Mouse (Mus musculus) spleen, postnatal 14 days (tissue): Measurements from ENCODE around the gene Zfp112.
A peak's percentile ranks its signal among the peaks of the same experiment; 100 is the strongest.
"Not testable (repeated sequence)": the region's sequence is repeated elsewhere in the genome, so short reads cannot be mapped to it uniquely, and the experiment has no call there.

Experiments
- DNase-seq, 2 experiments: peaks; one replicate each; pipeline ENCODE4 v3.0.0; 2021 to 2022; ENCODE audit warnings: low spot score in 2 of 2

Zfp112 gene

GRCm38 (mm10) chr7:24112156-24112856 lies at the start of gene Zfp112:
Gene Zfp112, plus strand, starts transcription at chr7:24112314.
- DNase-seq = no peak

DNA sequence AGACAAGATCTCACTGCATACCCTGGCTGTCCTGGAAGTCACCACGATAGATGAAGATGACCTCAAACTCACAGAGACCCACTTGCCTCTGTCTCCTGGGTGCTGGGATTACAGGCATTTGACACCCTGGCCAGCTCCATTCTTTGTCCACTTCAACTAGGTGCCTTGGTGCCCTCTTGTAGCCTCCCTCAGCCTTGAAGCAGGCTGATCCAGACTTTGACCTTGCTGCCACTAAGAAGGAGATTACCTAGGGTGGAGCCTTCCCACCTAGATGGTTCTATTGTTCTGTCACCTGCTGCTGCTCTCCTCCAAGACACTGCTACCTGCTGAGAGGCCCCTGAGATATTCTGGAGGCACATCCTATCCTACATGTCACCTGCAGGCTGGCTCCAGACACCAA lies 37.7 kb upstream of the Zfp112 start:
- not testable (repeated sequence) for DNase-seq

- peak; percentile 77 to 87 for DNase-seq
Observed at GRCm38 (mm10) chr7:24081634-24082431, 30.3 kb upstream of the Zfp112 start, which contains the start of gene Zfp180. Gene Zfp180, plus strand, starts transcription at chr7:24081924.

- no peak for DNase-seq
Observed at GRCm38 (mm10) chr7:24082457-24083235, 29.5 kb upstream of the Zfp112 start.

GRCm38 (mm10) chr7:24086871-24087270 lies 25.2 kb upstream of the Zfp112 start:
- DNase-seq = no peak

GRCm38 (mm10) chr7:24087485-24088125 lies 24.5 kb upstream of the Zfp112 start:
- DNase-seq = no peak

DNA sequence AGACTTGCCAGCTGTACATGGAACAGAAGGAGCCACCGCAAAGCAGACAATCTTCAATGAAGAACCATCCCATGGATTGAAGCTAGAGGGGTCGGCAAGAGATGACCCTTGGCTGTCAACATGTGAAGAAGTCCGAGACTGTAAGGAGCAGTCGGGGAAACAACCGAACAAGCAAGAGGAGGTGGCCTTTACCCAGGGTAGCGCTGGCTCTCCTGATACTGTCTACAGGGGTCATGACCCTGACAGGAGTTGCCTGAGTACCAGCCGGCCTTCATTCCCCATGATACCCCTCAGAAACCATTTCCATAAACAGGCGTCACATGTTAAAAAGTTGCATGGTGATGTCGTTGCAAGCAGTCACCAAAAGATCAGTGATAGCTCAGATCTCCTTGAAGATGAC lies 7.7 kb upstream of the Zfp112 start:
- no peak for DNase-seq

DNA sequence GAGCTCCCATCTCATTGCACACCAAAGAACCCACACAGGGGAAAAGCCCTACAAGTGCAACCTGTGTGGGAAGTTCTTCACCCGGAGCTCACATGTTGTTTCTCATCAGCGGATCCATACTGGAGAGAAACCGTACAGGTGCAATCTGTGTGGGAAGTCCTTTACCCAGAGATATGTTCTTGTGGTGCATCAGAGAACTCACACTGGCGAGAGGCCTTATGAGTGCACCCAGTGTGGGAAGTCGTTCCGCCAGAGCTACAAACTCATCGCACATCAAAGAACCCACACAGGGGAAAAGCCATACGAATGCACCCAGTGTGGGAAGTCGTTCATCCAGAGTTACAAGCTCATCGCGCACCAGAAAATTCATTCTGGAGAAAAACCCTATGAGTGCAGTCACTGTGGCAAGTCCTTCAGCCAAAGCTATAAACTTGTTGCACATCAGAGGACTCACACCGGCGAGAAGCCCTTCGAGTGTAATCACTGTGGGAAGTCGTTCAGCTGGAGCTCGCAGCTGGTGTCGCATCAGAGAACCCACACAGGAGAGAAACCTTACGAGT lies 6.9 kb upstream of the Zfp112 start:
- DNase-seq = no peak

DNA sequence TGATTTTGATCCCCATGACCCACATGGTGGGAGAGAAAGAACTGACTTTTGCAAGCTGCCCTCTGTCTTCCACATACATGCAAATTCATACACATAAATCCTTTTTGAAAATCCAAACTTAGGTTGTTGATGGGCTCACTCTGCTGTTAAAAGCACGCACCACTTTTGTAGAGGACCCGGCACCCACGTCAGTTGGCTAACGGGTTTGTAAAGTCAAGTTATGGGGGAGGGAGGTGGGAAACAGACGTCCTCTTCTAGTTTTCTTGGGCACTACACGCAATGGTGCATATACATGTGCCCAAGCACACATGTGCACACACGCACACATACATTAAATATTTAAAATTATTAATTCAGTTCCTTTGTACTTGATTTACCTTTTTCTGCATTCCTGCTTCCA lies 1.3 kb upstream of the Zfp112 start:
- no peak for DNase-seq

GRCm38 (mm10) chr7:24111772-24112155 lies 350 bp upstream of the Zfp112 start:
- no peak for DNase-seq

GRCm38 (mm10) chr7:24113001-24113400 lies 887 bp downstream of the Zfp112 start:
- DNase-seq = no peak

- no peak for DNase-seq
Observed at GRCm38 (mm10) chr7:24116655-24117054, 4.5 kb downstream of the Zfp112 start.

DNA sequence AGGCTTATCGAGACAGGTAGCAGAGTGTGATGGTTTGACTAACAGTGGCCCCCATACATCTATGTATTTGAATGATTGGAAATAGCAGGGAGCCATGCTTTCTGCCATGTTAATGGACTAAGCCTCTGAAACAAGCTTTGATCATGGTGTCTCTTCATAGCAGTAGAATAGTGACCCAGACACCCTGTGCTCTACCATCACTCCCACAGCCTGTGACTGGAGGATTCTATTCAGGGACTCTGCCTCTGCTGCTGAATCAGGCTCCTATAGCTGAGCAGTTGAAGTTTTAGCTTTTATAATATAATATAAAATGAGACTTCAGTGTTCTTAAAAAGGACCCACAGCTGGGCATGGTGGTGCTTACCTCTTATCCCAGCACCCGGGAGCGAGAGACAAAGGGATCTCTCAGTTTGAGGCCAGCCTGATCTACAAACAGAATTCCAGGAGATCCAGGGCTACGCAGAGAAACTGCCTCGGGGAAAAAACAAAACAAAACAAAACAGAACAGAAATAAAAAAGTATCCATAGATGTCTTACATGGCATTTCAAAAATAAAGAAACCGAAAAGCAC lies 21.4 kb downstream of the Zfp112 start:
- no peak for DNase-seq

DNA sequence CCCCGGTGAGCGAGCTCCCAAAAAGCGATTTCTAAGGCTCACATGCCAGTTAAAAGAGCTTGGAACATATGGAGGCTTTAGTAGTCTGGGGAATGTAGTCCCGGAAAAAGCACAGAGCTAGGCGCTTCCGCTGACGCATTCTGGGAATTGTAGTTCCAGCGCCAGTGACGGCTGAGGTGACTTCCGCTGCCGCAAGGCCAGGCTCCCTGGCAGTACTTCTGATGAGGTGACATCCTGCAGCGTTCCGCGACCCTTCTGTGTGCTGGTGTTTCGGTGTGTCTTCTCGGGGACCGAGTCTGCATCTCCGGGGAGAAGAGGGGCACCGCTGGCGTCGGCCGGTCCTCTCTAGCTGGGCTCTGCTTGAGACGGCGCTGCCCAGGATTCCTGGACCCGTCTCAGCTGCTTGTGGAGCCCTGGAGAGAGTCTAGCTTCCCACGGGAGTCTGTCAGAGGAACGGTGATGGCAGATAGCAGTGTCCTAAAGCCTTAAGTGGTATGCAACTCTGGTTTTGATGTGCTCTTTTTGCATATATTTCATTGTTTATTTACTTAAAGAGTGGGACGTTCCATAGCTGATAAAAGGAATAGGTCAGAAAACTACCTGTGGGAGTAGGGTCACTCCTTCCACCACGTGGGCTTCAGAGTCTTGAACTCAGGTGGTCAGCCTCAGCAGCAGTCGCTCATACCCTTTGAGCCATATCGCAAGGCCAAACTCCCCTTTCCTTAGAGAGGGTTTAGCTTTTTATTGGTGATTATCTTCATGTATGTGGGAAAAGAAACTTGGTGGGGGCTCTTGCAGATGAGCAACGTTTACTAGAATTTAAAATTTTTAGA lies 22.1 kb downstream of the Zfp112 start, which contains the start of gene Zfp235:
Gene Zfp235 (plus strand): TSS at position 174 of the 833 bp plus-strand sequence.
- peak; percentile 47 to 72 for DNase-seq

- no peak for DNase-seq
Observed at GRCm38 (mm10) chr7:24142566-24142965, 30.5 kb downstream of the Zfp112 start.

DNA sequence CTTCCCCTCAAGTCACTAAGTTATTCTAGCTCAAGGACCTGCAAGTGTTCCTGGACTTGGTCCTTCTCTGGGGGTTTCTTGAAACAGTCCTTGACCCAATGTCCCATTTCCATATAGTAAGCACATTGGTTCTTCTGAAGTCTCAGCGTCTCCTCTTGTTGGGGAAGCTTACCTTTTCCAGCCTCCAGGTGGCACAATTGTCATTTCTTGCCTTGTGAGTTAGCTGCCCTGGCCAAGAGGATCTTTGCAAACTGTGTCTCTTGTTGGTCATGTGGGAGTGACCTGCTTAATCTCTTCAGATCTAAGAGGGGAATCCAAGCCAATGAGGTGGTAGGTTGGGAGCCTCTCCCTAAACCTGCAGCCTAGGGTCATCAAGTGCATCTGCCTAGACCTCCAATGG lies 41.2 kb downstream of the Zfp112 start:
- DNase-seq = no peak

DNA sequence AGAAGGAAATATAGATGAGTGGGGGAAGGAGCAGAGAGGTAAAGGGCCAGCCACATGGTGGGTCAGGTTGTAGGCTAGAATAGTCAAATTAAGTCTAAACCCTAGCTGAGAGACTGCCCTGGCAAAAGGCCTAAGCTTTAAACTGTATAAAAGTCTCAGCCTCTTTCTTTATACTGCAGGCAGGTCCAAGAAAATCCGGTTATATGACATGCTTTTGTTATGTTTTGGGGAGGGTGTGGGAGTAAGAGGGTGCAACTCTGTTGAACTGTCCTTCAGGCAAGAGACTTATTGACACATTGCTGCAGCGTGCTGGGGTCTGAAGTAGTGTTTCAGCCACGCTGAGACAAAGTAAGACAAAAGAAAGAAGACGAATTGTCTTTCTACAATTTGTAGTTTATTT lies 60.1 kb downstream of the Zfp112 start:
- DNase-seq = no peak

GRCm38 (mm10) chr7:24174618-24175336 lies 62.7 kb downstream of the Zfp112 start, which contains the start of gene Zfp114:
Gene Zfp114, plus strand, starts transcription at chr7:24175060.
- DNase-seq = peak in 1 of 2 experiments; percentile 8

DNA sequence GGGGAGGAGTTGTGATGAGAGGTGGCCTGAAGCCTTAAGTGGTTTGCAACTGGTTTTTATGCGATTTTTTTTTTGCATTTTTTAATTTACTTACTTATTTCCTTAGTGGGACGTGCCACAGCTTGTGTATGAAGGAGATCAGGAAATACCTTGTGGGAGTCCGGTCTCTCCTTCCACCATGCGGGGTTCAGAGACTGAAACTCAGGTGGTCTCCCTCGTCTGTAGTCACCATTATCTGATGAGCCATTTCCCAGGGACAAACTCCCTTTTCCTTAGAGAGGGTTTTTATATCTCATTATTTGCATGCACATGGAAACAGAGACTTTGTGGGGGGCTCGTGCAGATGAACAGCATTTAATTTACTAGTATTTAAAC lies 63.2 kb downstream of the Zfp112 start:
- DNase-seq = no peak
